Mouse (Mus musculus): ENCODE results near the gene Plpp1.
A peak's percentile ranks its signal among the peaks of the same experiment; 100 is the strongest.

Plpp1 gene

GRCm38 (mm10) chr13:112861825-112862306 lies 61.3 kb downstream of the Plpp1 start:
- peak; percentile 24 for DNase-seq (ENCODE audit: low spot score)

GRCm38 (mm10) chr13:112862342-112862741 lies 61.8 kb downstream of the Plpp1 start:
- no peak for DNase-seq (ENCODE audit: low spot score)

- DNase-seq (ENCODE audit: low spot score), result no peak
These were observed 62.5 kb downstream of the Plpp1 start for GRCm38 (mm10) chr13:112862978-112863677.

GRCm38 (mm10) chr13:112866782-112867181 lies 66.2 kb downstream of the Plpp1 start:
- no peak for DNase-seq (ENCODE audit: low spot score)

GRCm38 (mm10) chr13:112867381-112867780 lies 66.8 kb downstream of the Plpp1 start:
- DNase-seq (ENCODE audit: low spot score), result no peak

- no peak for DNase-seq (ENCODE audit: low spot score)
These were observed 69.6 kb downstream of the Plpp1 start for GRCm38 (mm10) chr13:112870039-112870690.

- DNase-seq (ENCODE audit: low spot score), result no peak
These were observed 71.1 kb downstream of the Plpp1 start for GRCm38 (mm10) chr13:112871500-112872266.

- no peak for DNase-seq (ENCODE audit: low spot score)
These were observed 86.6 kb downstream of the Plpp1 start for GRCm38 (mm10) chr13:112887234-112887633.

- no peak for DNase-seq (ENCODE audit: low spot score)
These were observed 101.6 kb downstream of the Plpp1 start for GRCm38 (mm10) chr13:112902176-112902575.

GRCm38 (mm10) chr13:112909663-112910062 lies 109.1 kb downstream of the Plpp1 start:
- DNase-seq (ENCODE audit: low spot score), result no peak

GRCm38 (mm10) chr13:112910434-112910833 lies 109.8 kb downstream of the Plpp1 start:
- no peak for DNase-seq (ENCODE audit: low spot score)

Measured in testis, postnatal 14 days (tissue).